Comparison of ENCODE assay signal across 8 mouse cellular contexts in genomic region chr9:65195982-65196737, GRCm38 (mm10). TPM values are rescaled to one million over a fixed set of nuclear protein-coding genes. Genes with fewer than 3 reads are reported as not detected.
DNase-seq lines count a peak whose midpoint lies in the region; ATAC-seq and TF ChIP-seq lines count a peak whose summit lies in the region.

No protein-coding gene starts in this region.

- no peaks in the 10 kb centered on the region for H3K27me3 ChIP-seq in kidney, postnatal 0 days (ENCODE audit: insufficient read depth, low read length)
- no peaks in the 10 kb centered on the region for H3K27me3 ChIP-seq in limb, embryonic 13.5 days
- H3K27me3 ChIP-seq in neural tube, embryonic 14.5 days (ENCODE audit: control insufficient read depth, insufficient read depth, low read length), result no peaks in the 10 kb centered on the region

- peaks cover 24% of the 10 kb centered on the region; the same call in 1 of the 2 replicates for H3K4me1 ChIP-seq in kidney, postnatal 0 days (replicated peaks; ENCODE audit: insufficient read depth, low read length)
- H3K4me1 ChIP-seq in limb, embryonic 13.5 days, result peaks cover 29% of the 10 kb centered on the region
- H3K4me1 ChIP-seq in neural tube, embryonic 14.5 days (ENCODE audit: control insufficient read depth, insufficient read depth, low read length), result peaks cover 9% of the 10 kb centered on the region; the same call in 1 of the 2 replicates

- no peak for TF ChIP-seq CTCF in kidney, postnatal 0 days (IDR thresholded peaks at IDR 0.05; ENCODE audit: low read depth)

- peak overlapping the region; percentile 93 for H3K27ac ChIP-seq in kidney, postnatal 0 days
- H3K27ac ChIP-seq in limb, embryonic 13.5 days, result peak overlapping the region; percentile 90
- peak overlapping the region; percentile 68 for H3K27ac ChIP-seq in neural tube, embryonic 14.5 days (ENCODE audit: low read depth, low read length)

- WGBS in kidney, postnatal 0 days, result 3% methylated on average over 9 of the region's 9 CpGs
- 2% methylated on average over 9 of the region's 9 CpGs for WGBS in limb, embryonic 13.5 days
- WGBS in neural tube, embryonic 14.5 days, result 6% methylated on average over 9 of the region's 9 CpGs

- peak overlapping the region; percentile 9; the same call in 1 of the 2 replicates for H3K4me2 ChIP-seq in kidney, postnatal 0 days (ENCODE audit: low read length)
- peak overlapping the region; percentile 46 for H3K4me2 ChIP-seq in limb, embryonic 13.5 days (replicated peaks)
- peak overlapping the region; percentile 33 for H3K4me2 ChIP-seq in neural tube, embryonic 14.5 days (ENCODE audit: low read depth, low read length)

- DNase-seq in kidney, postnatal 0 days (ENCODE audit: low spot score), result peak; percentile 95
- no peak for DNase-seq in kidney, adult 18-20 months
- DNase-seq in NIH3T3 (ENCODE audit: low read depth), result peak; percentile 76
- peak; percentile 79 for DNase-seq in fibroblast of lung, adult 2 months (ENCODE audit: low read depth)
- no peak for DNase-seq in left cerebral cortex, adult 9 months (ENCODE audit: low spot score in 2 of 2)
- no peak for DNase-seq in spleen, adult 18-20 months

- H3K9me3 ChIP-seq in kidney, postnatal 0 days (replicated peaks; ENCODE audit: low read length), result no peaks in the 10 kb centered on the region
- H3K9me3 ChIP-seq in limb, embryonic 13.5 days, result no peaks in the 10 kb centered on the region
- no peaks in the 10 kb centered on the region for H3K9me3 ChIP-seq in neural tube, embryonic 14.5 days (ENCODE audit: control insufficient read depth, low read length)

- no peak overlapping the region for H3K4me3 ChIP-seq in kidney, postnatal 0 days (replicated peaks; ENCODE audit: low read depth, low read length)
- peak overlapping the region; percentile 20; the same call in 1 of the 2 replicates for H3K4me3 ChIP-seq in limb, embryonic 13.5 days
- peak overlapping the region; percentile 0; the same call in 1 of the 2 replicates for H3K4me3 ChIP-seq in neural tube, embryonic 14.5 days (ENCODE audit: low read depth, low read length)

- peak; percentile 83 for ATAC-seq in kidney, postnatal 0 days (replicated peaks; ENCODE audit: low FRiP score, low read depth)
- peak; percentile 92 for ATAC-seq in limb, embryonic 13.5 days (ENCODE audit: low FRiP score, low read depth)
- ATAC-seq in neural tube, embryonic 14.5 days (ENCODE audit: low read depth), result peak; percentile 78

- H3K36me3 ChIP-seq in kidney, postnatal 0 days (ENCODE audit: insufficient read depth, low read length), result no peaks in the 10 kb centered on the region
- no peaks in the 10 kb centered on the region for H3K36me3 ChIP-seq in limb, embryonic 13.5 days
- no peaks in the 10 kb centered on the region for H3K36me3 ChIP-seq in neural tube, embryonic 14.5 days (ENCODE audit: control insufficient read depth, insufficient read depth, low read length)

- H3K9ac ChIP-seq in kidney, postnatal 0 days (ENCODE audit: low read depth, low read length), result peak overlapping the region; percentile 52
- H3K9ac ChIP-seq in limb, embryonic 13.5 days, result peak overlapping the region; percentile 25; the same call in 1 of the 2 replicates
- H3K9ac ChIP-seq in neural tube, embryonic 14.5 days (replicated peaks; ENCODE audit: low read depth, low read length), result no peak overlapping the region; the same call in 1 of the 2 replicates

RNA-seq across cellular contexts. Expression of gene Parp16, which starts 1.0 kb away (rescaled TPM):
- 8.4 and 8.6 TPM in 2 replicates for polyA plus RNA-seq in kidney, postnatal 0 days (2015; fragmentation: Nextera tagmentation; extraction: Ambion mirVana)
- polyA plus RNA-seq in limb, embryonic 13.5 days (2015; fragmentation: Nextera tagmentation; extraction: Ambion mirVana), result 7.0 and 7.1 TPM in 2 replicates
- polyA plus RNA-seq in neural tube, embryonic 14.5 days (2014; fragmentation: Nextera tagmentation; extraction: Ambion mirVana), result 5.3 and 6.7 TPM in 2 replicates

RNA-seq across cellular contexts. Expression of gene Igdcc3, which starts 55.2 kb away (rescaled TPM):
- polyA plus RNA-seq in kidney, postnatal 0 days (2015; fragmentation: Nextera tagmentation; extraction: Ambion mirVana), result 2.2 and 2.4 TPM in 2 replicates
- 1.2 and 2.1 TPM in 2 replicates for polyA plus RNA-seq in limb, embryonic 13.5 days (2015; fragmentation: Nextera tagmentation; extraction: Ambion mirVana)
- polyA plus RNA-seq in neural tube, embryonic 14.5 days (2014; fragmentation: Nextera tagmentation; extraction: Ambion mirVana), result 9.9 and 10.1 TPM in 2 replicates

Comparison
In these comparisons a context has a peak if more than half of its experiments do, and no peak if none do; other contexts are left out.
1. DNase-seq: peak in kidney, postnatal 0 days (single experiment), NIH3T3 (single experiment) and fibroblast of lung, adult 2 months (single experiment); none in kidney, adult 18-20 months (single experiment), left cerebral cortex, adult 9 months (0 of 2) and spleen, adult 18-20 months (0 of 2).
2. Peak in every context shown above with its lines, with median percentiles within 50 percentile points of each other: ATAC-seq, H3K27ac ChIP-seq and H3K4me2 ChIP-seq.